Mouse (Mus musculus) olfactory bulb, adult 2 months (tissue): ENCODE measurements at regions not wholly inside any gene's neighbourhood (a gene's known extent, or its start where the extent isn't known, plus 50 kb on each side); places are given as distances from the start of the nearest gene placed in this dataset.

ENCODE experiments used
- CTCF ChIP-seq: fragments of 200-500 bp; IDR thresholded peaks from 2 replicates; pipeline ENCODE4 v1.5.1; 2012; ENCODE audit warnings: low read depth, mild to moderate bottlenecking, low read length, moderate library complexity; ENCODE audit not compliant: insufficient read depth
- POLR2A ChIP-seq: fragments of 200-500 bp; IDR thresholded peaks from 2 replicates; pipeline ENCODE4 v1.6.1; 2012; ENCODE audit warnings: mild to moderate bottlenecking, low read depth, low read length, moderate library complexity; ENCODE audit not compliant: insufficient read depth

GRCm38 (mm10) chr9:91228525-91228924 lies 133.7 kb upstream of the Zic4 start:
- no peak for TF ChIP-seq CTCF
- TF ChIP-seq POLR2A, result no peak
